Mouse (Mus musculus): ENCODE measurements at regions not wholly inside any gene's neighbourhood (a gene's known extent, or its start where the extent isn't known, plus 50 kb on each side); places are given as distances from the start of the nearest gene placed in this dataset.

DNA sequence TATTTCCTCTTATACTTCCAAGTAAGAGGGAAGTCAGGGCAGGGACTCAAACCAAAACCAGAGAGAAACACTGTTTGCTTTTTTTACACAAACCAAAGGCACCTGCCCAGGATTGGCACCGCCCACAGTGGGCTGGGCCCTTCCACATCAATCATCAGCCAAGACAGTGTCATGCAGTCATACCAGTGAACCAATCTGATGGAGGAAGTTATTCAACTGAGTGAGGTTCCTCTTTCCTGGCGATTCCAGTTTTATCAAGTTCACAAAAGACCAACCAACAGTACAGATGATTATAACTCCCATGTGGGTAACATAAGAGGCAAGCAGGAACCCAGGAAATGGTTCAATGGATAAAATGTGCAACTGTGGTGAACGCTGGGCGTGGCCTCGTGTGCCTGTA, 254.6 kb upstream of the Hs6st1 start:
- peak; percentile 93 for DNase-seq (ENCODE audit: low read depth, low spot score)
- no peak; the same call in 1 of the 2 replicates for TF ChIP-seq ZNF384 (IDR thresholded peaks at IDR 0.05; ENCODE audit: low read depth, low read length)
- TF ChIP-seq ELF1 (IDR thresholded peaks at IDR 0.05; ENCODE audit: low read depth, low read length): peak; percentile 58; the same call in 1 of the 2 replicates
- peak; percentile 75 for TF ChIP-seq GATA1 (IDR thresholded peaks at IDR 0.05; ENCODE audit: low read depth, low read length)
- no peak for TF ChIP-seq CHD1 (IDR thresholded peaks at IDR 0.05; ENCODE audit: low read depth, low read length)
- TF ChIP-seq MYC (IDR thresholded peaks at IDR 0.05; ENCODE audit: low read depth, low read length): peak; percentile 90
- peak; percentile 74 for TF ChIP-seq RCOR1 (IDR thresholded peaks at IDR 0.05; ENCODE audit: low read depth, low read length)
- no peak for TF ChIP-seq USF1 (IDR thresholded peaks at IDR 0.05; ENCODE audit: low read depth, low read length)
- TF ChIP-seq POLR2AphosphoS2 (IDR thresholded peaks at IDR 0.05; ENCODE audit: low read length): no peak
- TF ChIP-seq TAL1 (IDR thresholded peaks at IDR 0.05; ENCODE audit: low read length): no peak
- TF ChIP-seq ZC3H11A (IDR thresholded peaks at IDR 0.05; ENCODE audit: low read depth, low read length): no peak
- TF ChIP-seq EP300 (IDR thresholded peaks at IDR 0.05; ENCODE audit: low read depth in 1 of 2, low read length in 2 of 2): peak; percentile 78 to 80
- no peak for TF ChIP-seq JUND (IDR thresholded peaks at IDR 0.05; ENCODE audit: low read depth, low read length)
- peak; percentile 51 for TF ChIP-seq TCF12 (IDR thresholded peaks at IDR 0.05; ENCODE audit: low read depth, low read length)
- TF ChIP-seq MAZ (IDR thresholded peaks at IDR 0.05; ENCODE audit: low read depth, low read length): no peak
- TF ChIP-seq MEF2A (IDR thresholded peaks at IDR 0.05; ENCODE audit: extremely low read depth, insufficient replicate concordance, low read depth, low read length, poor library complexity, severe bottlenecking): no peak
- TF ChIP-seq TBP (IDR thresholded peaks at IDR 0.05; ENCODE audit: low read depth, low read length): peak; percentile 56; the same call in 1 of the 2 replicates
- peak; percentile 79; the same call in 1 of the 2 replicates for TF ChIP-seq SIN3A (IDR thresholded peaks at IDR 0.05; ENCODE audit: low read length)
- TF ChIP-seq ETS1 (IDR thresholded peaks at IDR 0.05; ENCODE audit: low read depth, low read length): peak; percentile 92
- peak; percentile 64 for TF ChIP-seq MXI1 (IDR thresholded peaks at IDR 0.05; ENCODE audit: low read depth, low read length)
- TF ChIP-seq NELFE (IDR thresholded peaks at IDR 0.05; ENCODE audit: low read depth, low read length): no peak
- TF ChIP-seq MAX (IDR thresholded peaks at IDR 0.05; ENCODE audit: low read length): peak; percentile 64
- no peak for TF ChIP-seq MAFK (IDR thresholded peaks at IDR 0.05; ENCODE audit: borderline replicate concordance, low read depth, low read length)
- 0 out of 2 replicates have a peak, but pooled peaks have one; percentile 18 for TF ChIP-seq BHLHE40 (IDR thresholded peaks at IDR 0.05; ENCODE audit: borderline replicate concordance, low read depth, low read length)
- no peak for TF ChIP-seq ZKSCAN1 (IDR thresholded peaks at IDR 0.05; ENCODE audit: low read depth, low read length)
- no peak for TF ChIP-seq KAT2A (conservative IDR thresholded peaks at IDR 0.05; ENCODE audit: low read depth, low read length)

More for the DNA sequence above, 254.6 kb upstream of the Hs6st1 start:
- H3K4me1 ChIP-seq (ENCODE audit: control insufficient read depth in 1 of 2, insufficient read depth in 2 of 2, low read length in 2 of 2): peaks cover 3 to 15% of the 10 kb centered on the region in 2 experiments; a peak in 3 of 4 replicates
- no peak overlapping the region for H3K9ac ChIP-seq (ENCODE audit: control insufficient read depth, low read depth, low read length, poor library complexity, severe bottlenecking)
- H3K9me3 ChIP-seq (replicated peaks; ENCODE audit: insufficient read depth, low read length): no peaks in the 10 kb centered on the region
- no peak overlapping the region for H3K4me3 ChIP-seq (ENCODE audit: control insufficient read depth in 1 of 2, insufficient read depth in 1 of 2, low read depth in 2 of 2, low read length in 2 of 2)
- no peaks in the 10 kb centered on the region for H3K27me3 ChIP-seq (ENCODE audit: control insufficient read depth in 1 of 2, insufficient read depth in 2 of 2, low read length in 2 of 2)
- H3K79me2 ChIP-seq (ENCODE audit: control insufficient read depth, insufficient read depth, low read length, poor library complexity): no peaks in the 10 kb centered on the region
- H3K36me3 ChIP-seq (ENCODE audit: control insufficient read depth in 1 of 2, insufficient read depth in 2 of 2, low read length in 2 of 2): peaks cover 0 to 6% of the 10 kb centered on the region in 2 experiments; a peak in 2 of 4 replicates
- peak overlapping the region; percentile 50; the same call in 1 of the 2 replicates for H3K27ac ChIP-seq (ENCODE audit: control insufficient read depth, low read depth, low read length)
